Mouse (Mus musculus): ENCODE results near the gene Tshz2.
A peak's percentile ranks its signal among the peaks of the same experiment; 100 is the strongest.

Tshz2 gene

DNA sequence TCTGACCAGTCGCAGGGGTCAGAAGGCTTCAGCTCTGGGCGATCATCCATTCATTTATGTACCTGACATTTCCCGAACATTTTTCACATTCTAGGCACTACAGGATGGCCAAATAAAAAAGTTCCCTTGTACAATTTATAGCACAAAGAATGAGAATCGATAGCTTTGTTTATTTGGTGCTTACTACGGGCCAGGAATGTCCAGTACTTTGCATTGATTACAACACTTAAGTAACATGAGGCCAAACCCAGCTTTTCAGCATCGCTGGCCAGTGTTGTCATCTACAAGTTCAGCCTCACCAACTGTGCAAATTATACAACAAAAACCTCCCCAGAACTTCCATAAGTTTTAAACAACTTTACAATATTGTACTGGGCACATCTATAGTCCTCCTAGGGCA lies 315.3 kb downstream of the Tshz2 start:
- DNase-seq (ENCODE audit: low spot score), result no peak

DNA sequence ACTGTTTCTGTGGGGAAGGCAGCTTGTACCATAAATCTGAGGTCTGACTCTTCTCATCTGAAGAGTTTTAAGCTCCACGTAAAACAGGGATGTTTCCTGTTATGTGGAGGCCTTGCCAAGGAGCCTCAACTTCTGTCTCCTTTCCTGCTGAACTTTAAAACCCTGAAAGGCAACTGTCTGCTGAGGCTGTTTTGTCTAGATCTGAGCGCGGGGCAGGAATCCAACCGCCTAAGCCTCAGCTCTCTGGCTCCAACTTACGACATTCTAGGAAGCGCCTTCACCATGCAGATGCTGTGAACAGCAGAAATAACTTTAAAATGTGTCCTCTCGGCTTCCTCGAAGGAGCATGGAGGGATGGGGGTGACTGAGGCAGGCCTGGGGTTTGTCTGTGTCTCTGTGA lies 318.2 kb downstream of the Tshz2 start:
- no peak for DNase-seq (ENCODE audit: low spot score)

DNA sequence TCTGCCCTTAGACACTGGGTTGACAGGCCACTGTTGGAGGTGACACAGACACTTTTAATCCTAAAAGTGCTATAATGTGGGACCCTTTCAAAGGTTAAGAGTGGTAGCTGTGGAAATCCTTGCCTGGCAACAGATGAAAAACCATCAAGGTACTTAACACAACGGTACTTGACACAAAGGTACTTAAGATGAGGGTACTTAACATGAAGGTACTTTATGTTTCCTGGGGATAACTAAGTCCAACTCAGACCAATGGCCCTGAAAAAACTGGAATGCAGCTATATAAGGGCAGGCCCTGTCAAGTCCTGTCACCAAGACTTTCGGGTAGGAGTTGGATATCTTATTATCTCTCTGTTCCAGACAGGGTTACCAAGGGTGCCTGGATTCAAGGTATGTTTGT lies 320.2 kb downstream of the Tshz2 start:
- no peak for DNase-seq (ENCODE audit: low spot score)

DNA sequence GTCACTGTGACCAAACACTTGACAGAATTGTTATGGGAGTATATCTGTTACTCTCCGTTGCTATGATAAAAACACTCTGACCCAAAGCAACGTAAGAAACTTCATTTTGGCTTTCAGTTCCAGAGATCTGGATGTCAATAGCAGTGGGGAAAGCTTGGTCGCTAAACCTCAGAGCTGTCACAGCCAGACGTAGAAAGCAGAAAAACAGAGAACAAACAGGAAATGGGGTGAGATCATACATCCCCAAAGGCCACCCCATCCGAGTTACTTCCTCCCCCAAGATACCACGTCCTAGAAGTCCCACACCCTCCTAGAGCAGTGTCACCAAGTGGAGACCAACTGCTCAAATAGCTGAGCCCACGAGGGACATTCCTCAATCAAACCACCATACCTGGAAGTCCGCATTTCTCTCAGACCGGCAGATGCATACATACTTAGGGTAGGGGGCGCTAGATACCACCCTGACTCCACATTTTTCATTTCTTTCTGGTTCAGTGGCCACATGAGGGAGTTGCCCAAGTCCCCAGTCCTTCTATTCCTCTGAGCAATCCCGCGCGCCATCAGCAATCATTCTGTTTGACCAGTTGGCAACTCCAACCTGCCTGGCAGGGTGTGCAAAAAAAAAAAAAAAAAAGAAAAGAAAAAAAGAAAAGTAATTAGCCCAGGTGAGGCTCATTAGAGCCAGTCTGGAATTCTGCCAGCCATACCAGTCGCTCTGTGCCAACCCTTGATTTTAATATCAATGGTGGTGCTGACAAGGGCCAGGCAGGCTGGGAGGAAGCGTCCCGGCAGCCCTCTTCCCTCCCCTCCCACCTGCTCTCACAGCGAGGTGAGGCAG lies 326.1 kb downstream of the Tshz2 start:
- peak; percentile 51 for DNase-seq (ENCODE audit: low spot score)

GRCm38 (mm10) chr2:169961463-169962230 lies 328.8 kb downstream of the Tshz2 start:
- peak; percentile 50 for DNase-seq (ENCODE audit: low spot score)

- peak; percentile 29 for DNase-seq (ENCODE audit: low spot score)
Observed at GRCm38 (mm10) chr2:169962231-169962600, 329.4 kb downstream of the Tshz2 start.

GRCm38 (mm10) chr2:169962776-169963175 lies 330.0 kb downstream of the Tshz2 start:
- DNase-seq (ENCODE audit: low spot score), result no peak

DNA sequence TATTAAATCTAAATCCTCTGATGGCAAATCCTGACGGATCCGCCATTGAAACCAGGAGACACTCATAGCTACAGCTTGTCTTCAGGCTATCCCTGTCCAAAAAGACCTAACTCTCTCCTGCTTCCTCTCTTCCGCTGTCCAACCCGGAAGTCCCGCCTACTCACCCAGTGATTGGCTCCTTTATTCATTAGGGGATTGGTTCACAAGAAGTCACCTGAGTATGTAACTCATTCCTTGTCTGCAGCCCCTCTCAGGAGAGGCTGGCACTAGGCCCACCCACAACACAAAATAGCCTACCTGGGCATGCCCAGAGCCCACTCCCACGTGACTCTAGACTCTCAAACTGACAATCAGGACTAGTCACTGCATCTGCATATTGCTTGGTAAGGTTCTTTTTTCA lies 337.7 kb downstream of the Tshz2 start:
- no peak for DNase-seq (ENCODE audit: low spot score)

GRCm38 (mm10) chr2:169982925-169983324 lies 350.1 kb downstream of the Tshz2 start:
- DNase-seq (ENCODE audit: low spot score), result no peak

- DNase-seq (ENCODE audit: low spot score), result no peak
Observed at GRCm38 (mm10) chr2:169987186-169987585, 354.4 kb downstream of the Tshz2 start.

DNA sequence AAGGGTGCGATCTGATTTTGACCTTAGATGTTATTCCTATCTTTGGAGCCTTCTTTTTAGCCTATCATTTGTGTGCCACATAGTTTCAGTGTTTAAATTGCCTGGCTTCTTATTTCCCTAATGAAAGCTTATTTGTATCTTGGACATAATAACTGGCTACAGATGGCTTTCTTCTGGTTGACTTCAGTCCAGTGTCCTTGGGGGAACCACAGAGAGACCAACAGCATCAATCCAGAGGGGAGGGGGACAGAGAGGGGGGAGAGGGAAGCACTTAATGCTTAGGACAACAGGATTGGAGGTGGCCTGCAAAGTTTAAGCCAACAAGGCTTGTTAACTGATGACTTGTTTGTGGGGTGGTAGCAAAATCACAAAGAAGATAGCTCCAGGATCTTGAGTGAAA lies 356.4 kb downstream of the Tshz2 start:
- DNase-seq (ENCODE audit: low spot score), result no peak

GRCm38 (mm10) chr2:169990991-169991390 lies 358.2 kb downstream of the Tshz2 start:
- DNase-seq (ENCODE audit: low spot score), result no peak

DNA sequence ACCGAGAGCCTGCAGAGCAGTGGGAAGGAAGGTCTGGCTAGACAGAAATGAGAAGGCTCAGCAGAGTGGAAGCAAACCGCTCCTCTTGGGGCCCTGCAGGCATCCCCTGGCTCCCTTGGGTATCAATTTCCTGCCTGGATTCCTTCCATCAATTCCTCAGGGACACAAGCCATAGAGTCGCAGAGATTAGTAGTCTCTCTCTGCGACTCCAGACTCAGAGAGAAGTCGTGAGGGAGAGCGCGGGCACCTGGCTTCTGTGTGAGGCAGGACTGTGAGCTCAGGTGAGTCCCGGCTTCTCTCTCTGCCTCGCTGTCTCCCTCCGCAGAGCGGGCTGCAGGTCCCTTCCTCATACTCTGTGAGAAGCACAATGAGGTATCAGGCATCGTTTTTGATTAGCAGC lies 363.2 kb downstream of the Tshz2 start:
- no peak for DNase-seq (ENCODE audit: low spot score)

GRCm38 (mm10) chr2:169996501-169997237 lies 363.9 kb downstream of the Tshz2 start:
- no peak for DNase-seq (ENCODE audit: low spot score)

DNA sequence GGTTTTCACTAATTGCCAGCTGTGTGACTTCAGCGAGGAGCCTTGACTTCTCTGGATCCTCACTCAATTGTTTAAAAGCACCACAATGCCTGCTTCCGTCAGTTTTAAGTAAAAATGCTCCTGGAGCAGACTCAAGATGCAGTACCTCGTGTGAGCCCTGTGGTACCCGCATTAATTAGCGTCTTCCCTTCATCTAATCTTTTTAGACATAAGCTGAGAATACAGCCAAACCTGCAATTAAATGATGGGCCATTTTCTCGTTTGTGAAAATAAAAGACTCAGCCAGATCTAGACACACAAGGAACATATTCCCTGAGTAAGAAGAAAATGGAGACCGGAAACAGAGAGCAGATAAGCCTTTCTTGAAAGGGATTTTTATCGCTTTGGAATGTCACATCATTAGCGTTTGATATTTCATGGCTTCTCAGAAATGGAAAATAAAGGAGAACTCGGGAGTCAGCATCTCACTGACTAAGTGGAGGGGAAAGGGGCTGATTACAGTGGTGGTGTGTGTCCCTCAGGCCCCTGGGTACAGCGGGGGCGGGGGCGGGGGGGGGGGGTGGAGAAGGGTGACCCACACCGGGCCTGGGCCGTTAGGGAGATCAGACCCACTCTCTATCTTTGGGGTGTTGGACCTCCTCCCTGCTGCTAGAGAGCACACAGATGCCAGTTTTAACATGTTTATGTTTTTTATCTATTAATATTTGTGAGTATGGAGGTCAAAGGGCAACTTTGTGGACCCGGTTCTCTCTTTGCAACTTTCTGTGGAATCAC lies 364.6 kb downstream of the Tshz2 start:
- DNase-seq (ENCODE audit: low spot score), result no peak

DNA sequence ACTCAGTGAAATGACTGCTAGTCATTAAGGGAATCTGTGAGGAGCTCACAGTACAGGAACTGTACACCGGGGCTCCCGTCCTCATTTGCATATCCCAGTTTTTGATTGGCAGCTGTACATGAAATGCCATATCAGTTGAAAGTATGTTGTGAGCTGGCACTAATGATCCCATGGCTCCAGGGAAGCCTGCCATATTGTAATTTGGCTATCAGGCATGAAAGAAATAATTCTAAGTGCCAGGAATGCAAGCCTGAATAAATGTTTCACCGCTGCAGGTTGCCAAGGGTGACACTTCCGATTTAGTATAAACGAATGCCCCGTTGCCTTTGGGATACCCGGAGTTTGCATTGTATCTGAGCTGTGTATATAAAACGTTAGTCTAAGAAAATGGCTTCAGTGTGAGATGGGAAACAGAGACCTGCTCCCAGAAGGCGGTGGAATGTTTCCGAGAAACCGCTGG lies 366.1 kb downstream of the Tshz2 start:
- DNase-seq (ENCODE audit: low spot score), result no peak

DNA sequence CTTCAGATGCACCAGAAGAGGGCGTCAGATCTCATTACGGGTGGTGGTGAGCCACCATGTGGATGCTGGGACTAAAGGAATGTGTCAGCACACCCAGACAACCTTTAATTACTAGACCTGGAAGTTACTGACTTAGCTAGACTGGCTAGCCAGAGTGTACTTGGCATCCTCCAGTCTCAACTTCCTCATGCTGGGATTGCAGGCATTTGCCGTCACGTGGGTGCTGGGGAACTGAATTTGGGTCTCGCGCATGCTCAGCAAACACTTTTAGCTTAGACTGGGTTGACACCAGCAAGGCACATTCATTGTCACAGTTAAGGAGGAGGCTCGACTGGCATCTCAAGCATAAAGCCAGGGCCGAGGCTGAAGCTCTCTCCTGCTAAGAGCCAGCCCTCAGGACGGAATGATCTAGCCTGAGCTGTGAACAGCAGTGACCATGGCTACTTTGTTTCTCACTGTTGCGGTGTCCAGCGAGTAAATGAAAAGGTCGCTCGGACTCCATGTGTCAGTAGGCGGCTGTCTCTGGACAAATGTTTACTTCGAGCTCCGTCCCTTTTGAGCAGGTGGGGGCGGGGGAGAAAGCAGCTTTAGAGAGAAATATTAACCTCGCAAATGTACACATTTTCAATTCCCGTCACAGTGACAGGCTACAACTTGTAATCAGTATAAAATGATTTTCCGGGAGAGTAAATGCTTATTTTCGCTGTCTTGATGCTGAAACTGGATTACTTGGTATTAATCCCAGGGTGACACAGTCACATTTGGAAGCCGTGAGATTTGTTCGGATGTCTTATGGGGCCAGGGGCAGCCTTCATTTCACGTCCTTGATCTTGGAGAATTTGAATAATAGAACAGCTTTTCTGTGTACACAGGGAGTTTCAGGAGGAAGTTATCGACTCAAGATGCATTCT lies 370.0 kb downstream of the Tshz2 start:
- no peak for DNase-seq (ENCODE audit: low spot score)

GRCm38 (mm10) chr2:170003666-170004065 lies 370.9 kb downstream of the Tshz2 start:
- DNase-seq (ENCODE audit: low spot score), result no peak

DNA sequence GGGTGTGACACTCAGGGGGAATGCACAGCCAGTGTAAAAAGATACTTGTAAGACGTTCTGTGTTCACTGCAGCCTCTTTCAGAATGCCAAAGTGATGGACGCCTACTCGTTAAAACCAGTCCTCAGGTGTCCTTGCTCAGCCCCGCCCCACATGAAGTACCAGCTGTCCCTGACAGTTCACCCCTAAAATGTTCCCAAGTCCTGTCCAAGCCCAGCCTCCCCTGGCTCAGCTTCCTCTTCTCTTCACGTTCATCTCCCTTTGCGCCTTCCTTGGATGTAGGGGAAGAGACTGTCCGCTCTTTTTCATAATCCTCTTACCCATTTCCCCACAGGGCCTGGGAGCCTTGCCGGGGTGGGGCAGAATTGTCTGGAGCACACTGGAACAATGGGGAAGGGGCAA lies 374.0 kb downstream of the Tshz2 start:
- DNase-seq (ENCODE audit: low spot score), result no peak

- no peak for DNase-seq (ENCODE audit: low spot score)
Observed at GRCm38 (mm10) chr2:170007426-170007958, 374.7 kb downstream of the Tshz2 start.
